Mouse (Mus musculus) intestine, embryonic 16.5 days (tissue): ENCODE measurements around the gene Slc39a9. TPM values are rescaled to one million over a fixed set of nuclear protein-coding genes. Genes with fewer than 3 reads are reported as not detected.

Experiments
- ATAC-seq: fragments of 200-750 bp; cut with Nextera tagmentation; 2 replicates; pipeline ENCODE4 v1.8.0; 2017; ENCODE audit warnings: moderate TSS enrichment, moderate library complexity
- H3K27ac ChIP-seq: fragments of 300-500 bp; sonication (generic); 2 replicates; pipeline ENCODE4 v1.5.1; 2014; ENCODE audit warnings: mild to moderate bottlenecking, low read length
- H3K27me3 ChIP-seq: fragments of 300-500 bp; sonication (generic); replicated peaks from 2 replicates; pipeline ENCODE4 v1.6.1; 2014; ENCODE audit warnings: low read length, control low read depth, mixed read lengths; ENCODE audit not compliant: control insufficient read depth, insufficient read depth
- H3K36me3 ChIP-seq: fragments of 300-500 bp; sonication (generic); 2 replicates; pipeline ENCODE4 v1.6.1; 2014; ENCODE audit warnings: low read length, control low read depth; ENCODE audit not compliant: control insufficient read depth, insufficient read depth
- H3K4me1 ChIP-seq: fragments of 300-500 bp; sonication (generic); 2 replicates; pipeline ENCODE4 v1.6.1; 2014; ENCODE audit warnings: low read length, control low read depth, mixed read lengths; ENCODE audit not compliant: control insufficient read depth, insufficient read depth
- H3K4me2 ChIP-seq: fragments of 300-500 bp; sonication (generic); 2 replicates; pipeline ENCODE4 v1.6.1; 2014; ENCODE audit warnings: low read depth, low read length, control low read depth
- H3K4me3 ChIP-seq: fragments of 300-500 bp; sonication (generic); 2 replicates; pipeline ENCODE4 v1.5.1; 2014; ENCODE audit warnings: mild to moderate bottlenecking, low read length
- H3K9ac ChIP-seq: fragments of 300-500 bp; sonication (generic); 2 replicates; pipeline ENCODE4 v1.6.1; 2014; ENCODE audit warnings: low read depth, low read length
- H3K9me3 ChIP-seq: fragments of 300-500 bp; sonication (generic); 2 replicates; pipeline ENCODE4 v1.6.1; 2016; ENCODE audit warnings: low read length, control low read depth; ENCODE audit not compliant: control insufficient read depth
- WGBS: fragments of 180-500 bp; shearing (Covaris S2); extraction: QIAGEN DNeasy Blood & Tissue Kit; methylation state at CpG from one replicate; pipeline ENCODE4 v1.1.7; 2014; 5-methylcytosine and 5-hydroxymethylcytosine counted together
- polyA plus RNA-seq: library from polyadenylated mRNA; unstranded; fragments of >200 nt; fragmentation: Nextera tagmentation; extraction: Ambion mirVana; gene quantifications from 2 replicates; pipeline ENCODE4 v1.2.1, GENCODE M21; 2015

The Slc39a9 gene
- polyA plus RNA-seq, 1 experiment from 2014 or later = 26.9 TPM

GRCm38 (mm10) chr12:80673170-80673569 lies 29.5 kb downstream of the Slc39a9 start:
- 0 out of 2 replicates have a peak, but pooled peaks have one; percentile 63 for ATAC-seq
- H3K4me2 ChIP-seq = no peak overlapping the region
- H3K27me3 ChIP-seq = no peaks in the 10 kb centered on the region
- no peak overlapping the region for H3K9ac ChIP-seq
- WGBS = 11% methylated on average over 3 of the region's 3 CpGs
- H3K4me3 ChIP-seq = no peak overlapping the region
- H3K4me1 ChIP-seq = no peaks in the 10 kb centered on the region
- no peaks in the 10 kb centered on the region for H3K9me3 ChIP-seq
- no peak overlapping the region for H3K27ac ChIP-seq
- 0 out of 2 replicates have a peak, but pooled peaks cover 3% of the 10 kb centered on the region for H3K36me3 ChIP-seq

GRCm38 (mm10) chr12:80681340-80681739 lies 37.7 kb downstream of the Slc39a9 start:
- no peak for ATAC-seq
- Histone ChIP-seq H3K4me1 (no peaks in the 10 kb centered on the region), H3K4me2 (no peak overlapping the region), H3K36me3 (0 out of 2 replicates have a peak, but pooled peaks cover 5% of the 10 kb centered on the region), H3K9me3 (no peaks in the 10 kb centered on the region), H3K27me3 (no peaks in the 10 kb centered on the region), H3K27ac (no peak overlapping the region), H3K9ac (no peak overlapping the region), H3K4me3 (no peak overlapping the region)
- WGBS = 58% methylated on average over 1 of the region's 1 CpGs

- Histone ChIP-seq H3K4me3 (no peak overlapping the region), H3K27me3 (no peaks in the 10 kb centered on the region), H3K9ac (no peak overlapping the region), H3K4me2 (no peak overlapping the region), H3K9me3 (no peaks in the 10 kb centered on the region), H3K4me1 (peaks cover 9% of the 10 kb centered on the region), H3K27ac (no peak overlapping the region), H3K36me3 (0 out of 2 replicates have a peak, but pooled peaks cover 2% of the 10 kb centered on the region)
- ATAC-seq = no peak
- 76% methylated on average over 3 of the region's 3 CpGs for WGBS
Measured at GRCm38 (mm10) chr12:80683554-80683953, 39.9 kb downstream of the Slc39a9 start.

GRCm38 (mm10) chr12:80684316-80684715 lies 40.6 kb downstream of the Slc39a9 start:
- H3K4me1 ChIP-seq = peaks cover 9% of the 10 kb centered on the region
- H3K9ac ChIP-seq = no peak overlapping the region
- no peak overlapping the region for H3K27ac ChIP-seq
- no peaks in the 10 kb centered on the region for H3K27me3 ChIP-seq
- 0 out of 2 replicates have a peak, but pooled peaks cover 1% of the 10 kb centered on the region for H3K36me3 ChIP-seq
- H3K9me3 ChIP-seq = no peaks in the 10 kb centered on the region
- H3K4me3 ChIP-seq = no peak overlapping the region
- no peak overlapping the region for H3K4me2 ChIP-seq
- WGBS = 89% methylated on average over 3 of the region's 3 CpGs
- no peak for ATAC-seq

- Histone ChIP-seq H3K4me1 (peaks cover 19% of the 10 kb centered on the region), H3K27ac (peak overlapping the region; percentile 37; the same call in 1 of the 2 replicates), H3K4me3 (no peak overlapping the region), H3K27me3 (0 out of 2 replicates have a peak, but pooled peaks cover 5% of the 10 kb centered on the region), H3K9ac (no peak overlapping the region), H3K9me3 (no peaks in the 10 kb centered on the region), H3K36me3 (no peaks in the 10 kb centered on the region), H3K4me2 (peak overlapping the region; percentile 25; the same call in 1 of the 2 replicates)
- no peak for ATAC-seq
- WGBS = 52% methylated on average over 10 of the region's 10 CpGs
Measured at GRCm38 (mm10) chr12:80687788-80688211, 44.1 kb downstream of the Slc39a9 start.

- no peak overlapping the region for H3K9ac ChIP-seq
- no peaks in the 10 kb centered on the region for H3K9me3 ChIP-seq
- ATAC-seq = no peak
- no peak overlapping the region for H3K4me3 ChIP-seq
- H3K4me2 ChIP-seq = no peak overlapping the region
- H3K27me3 ChIP-seq = 0 out of 2 replicates have a peak, but pooled peaks cover 8% of the 10 kb centered on the region
- H3K4me1 ChIP-seq = peaks cover 30% of the 10 kb centered on the region
- no peak overlapping the region for H3K27ac ChIP-seq
- WGBS = 50% methylated on average over 5 of the region's 5 CpGs
- H3K36me3 ChIP-seq = no peaks in the 10 kb centered on the region
Measured at GRCm38 (mm10) chr12:80689696-80690095, 46.0 kb downstream of the Slc39a9 start.

- Histone ChIP-seq H3K4me1 (peaks cover 32% of the 10 kb centered on the region), H3K27ac (peak overlapping the region; percentile 78), H3K9ac (peak overlapping the region; percentile 69), H3K36me3 (no peaks in the 10 kb centered on the region), H3K27me3 (0 out of 2 replicates have a peak, but pooled peaks cover 11% of the 10 kb centered on the region), H3K9me3 (no peaks in the 10 kb centered on the region), H3K4me2 (peak overlapping the region; percentile 84), H3K4me3 (peak overlapping the region; percentile 59)
- peak; percentile 77 for ATAC-seq
- WGBS = 14% methylated on average over 12 of the region's 12 CpGs
Measured at GRCm38 (mm10) chr12:80691671-80692091, 48.0 kb downstream of the Slc39a9 start.

- Histone ChIP-seq H3K4me1 (peaks cover 28% of the 10 kb centered on the region), H3K9me3 (no peaks in the 10 kb centered on the region), H3K4me3 (peak within 1 kb of the TSS; percentile 59), H3K36me3 (no peaks in the 10 kb centered on the region), H3K27me3 (0 out of 2 replicates have a peak, but pooled peaks cover 11% of the 10 kb centered on the region), H3K27ac (peak within 1 kb of the TSS; percentile 78), H3K9ac (peak within 1 kb of the TSS; percentile 69), H3K4me2 (peak within 1 kb of the TSS; percentile 84)
- WGBS = under 1% methylated on average over 52 of the region's 52 CpGs
- ATAC-seq = peak; percentile 87
Measured at GRCm38 (mm10) chr12:80692269-80692972, 48.7 kb downstream of the Slc39a9 start, which contains the start of gene Plekhd1. TSS of gene Plekhd1 (plus strand) at chr12:80692591.

GRCm38 (mm10) chr12:80693700-80694099 lies 50.0 kb downstream of the Slc39a9 start:
- Histone ChIP-seq H3K4me1 (peaks cover 23% of the 10 kb centered on the region), H3K27me3 (0 out of 2 replicates have a peak, but pooled peaks cover 11% of the 10 kb centered on the region), H3K9me3 (no peaks in the 10 kb centered on the region), H3K36me3 (no peaks in the 10 kb centered on the region), H3K9ac (no peak overlapping the region), H3K27ac (no peak overlapping the region), H3K4me3 (peak overlapping the region; percentile 59), H3K4me2 (peak overlapping the region; percentile 84)
- ATAC-seq = peak; percentile 46
- 29% methylated on average over 2 of the region's 2 CpGs for WGBS
